Mouse (Mus musculus): ENCODE data around the gene Tbc1d8b. TPM values are rescaled to one million over a fixed set of nuclear protein-coding genes. Genes with fewer than 3 reads are reported as not detected.
A peak's percentile ranks its signal among the peaks of the same experiment; 100 is the strongest.

The Tbc1d8b gene
- total RNA-seq (2012; rRNA removed) (1.6 and 1.8 TPM in 2 replicates), total RNA-seq (2014; rRNA removed) (2.3 and 3.1 TPM in 2 replicates), polyA plus RNA-seq (2012; ENCODE audit: insufficient read length, low read depth) (2.1 and 2.2 TPM in 2 replicates)

DNA sequence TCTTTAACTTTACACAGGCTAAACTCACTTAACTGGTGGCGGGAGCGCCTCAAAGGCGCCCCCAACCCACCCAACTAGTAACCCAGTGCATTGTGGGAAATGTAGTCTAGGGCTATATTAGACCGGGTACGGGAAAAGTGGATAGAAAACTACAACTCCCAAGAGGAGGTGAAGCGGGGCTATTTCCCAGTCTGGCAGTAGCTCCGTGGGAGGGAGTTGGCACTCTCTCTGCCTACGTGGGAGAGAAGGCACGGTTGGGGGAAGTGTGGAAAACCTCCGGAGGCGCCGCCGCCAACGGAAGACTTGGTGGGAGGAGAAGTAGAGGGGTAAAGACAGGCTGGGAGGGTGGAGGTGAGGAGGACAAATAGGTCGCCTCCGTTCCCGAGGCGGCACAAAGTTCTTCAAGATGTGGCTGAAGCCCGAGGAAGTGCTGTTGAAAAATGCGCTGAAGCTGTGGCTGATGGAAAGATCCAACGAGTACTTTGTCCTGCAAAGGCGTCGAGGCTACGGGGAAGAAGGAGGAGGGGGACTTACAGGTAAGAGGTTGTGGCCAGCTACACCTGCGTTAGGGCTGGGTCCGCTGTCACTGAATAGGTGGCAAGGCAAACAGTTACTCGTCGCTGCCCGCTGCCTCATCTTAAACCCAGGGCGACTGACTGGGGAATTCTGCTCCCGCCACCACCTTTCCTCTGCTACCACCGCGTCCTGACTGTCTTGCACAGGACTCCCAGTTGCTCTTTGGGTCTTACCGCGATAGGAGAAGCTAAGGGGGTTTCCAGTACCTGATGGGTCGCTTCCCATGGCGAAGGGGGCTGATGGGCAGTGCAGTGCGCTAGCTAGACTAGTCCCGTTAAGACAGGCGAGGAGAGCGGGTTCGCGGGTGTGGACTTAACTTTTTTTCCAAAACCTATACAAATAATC lies at the start of gene Tbc1d8b:
Tbc1d8b (plus strand) TSS at position 222 of the 921 bp plus-strand sequence.
- peak within 1 kb of the TSS; percentile 62 to 90 (median 66) for H3K4me3 ChIP-seq (replicated peaks in 1 of 3; ENCODE audit: low read depth in 2 of 3, low read length in 2 of 3, poor library complexity in 1 of 3)
- no peak within 1 kb of the TSS for H3K27ac ChIP-seq (ENCODE audit: insufficient read depth, low read depth)
- in situ Hi-C loops (cut with MboI; ENCODE audit: low pct_ligation_motif_present, low pct_unique_long_range_greater_than_20kb, low sequenced_read_pairs): loop anchor here (25.0 kb wide), 1 partner anchor 273 kb away; no protein-coding TSS in a partner anchor
- peak within 1 kb of the TSS; percentile 40 for H3K9ac ChIP-seq (ENCODE audit: insufficient read depth, low read depth)
- no peaks in the 10 kb centered on the region for H3K79me2 ChIP-seq (replicated peaks; ENCODE audit: control insufficient read depth, extremely low read depth, insufficient read depth, poor library complexity, severe bottlenecking)
- dilution Hi-C loops (cut with MboI; ENCODE audit: extremely low pct_ligation_motif_present, extremely low pct_unique_long_range_greater_than_20kb, low sequenced_read_pairs): no loop called here
- H3K4me1 ChIP-seq (ENCODE audit: control insufficient read depth in 1 of 2, insufficient read depth in 2 of 2): no peaks in the 10 kb centered on the region
- H3K4me2 ChIP-seq (ENCODE audit: insufficient read depth, low read depth, poor library complexity, severe bottlenecking): peak within 1 kb of the TSS; percentile 82; the same call in 1 of the 2 replicates
- H3K36me3 ChIP-seq (replicated peaks in 1 of 2; ENCODE audit: control insufficient read depth in 1 of 2, insufficient read depth in 1 of 2, low read length in 1 of 2): no peaks in the 10 kb centered on the region
- H3K9me3 ChIP-seq (replicated peaks; ENCODE audit: low read length): no peaks in the 10 kb centered on the region
- H3K27me3 ChIP-seq (replicated peaks): no peaks in the 10 kb centered on the region
- peak; percentile 75 for DNase-seq (ENCODE audit: extremely low read depth)
- TF ChIP-seq CHD1 (IDR thresholded peaks at IDR 0.05; ENCODE audit: low read depth, low read length) (no peak), USF1 (IDR thresholded peaks at IDR 0.05; ENCODE audit: low read depth, low read length) (no peak), MEF2A (IDR thresholded peaks at IDR 0.05; ENCODE audit: borderline replicate concordance, low read depth, low read length) (no peak), HCFC1 (IDR thresholded peaks at IDR 0.05; ENCODE audit: low read depth, low read length) (peak; percentile 98), GABPA (IDR thresholded peaks at IDR 0.05; ENCODE audit: insufficient replicate concordance, low read depth, low read length) (peak; percentile 25; the same call in 1 of the 2 replicates), MAZ (IDR thresholded peaks at IDR 0.05; ENCODE audit: low read depth, low read length) (peak; percentile 97), USF2 (conservative IDR thresholded peaks at IDR 0.05; ENCODE audit: low read depth, low read length) (no peak), MAX (IDR thresholded peaks at IDR 0.05; ENCODE audit: low read length) (no peak), TCF12 (IDR thresholded peaks at IDR 0.05; ENCODE audit: low read depth, low read length) (peak; percentile 11; the same call in 1 of the 2 replicates), KAT2A (IDR thresholded peaks at IDR 0.05; ENCODE audit: insufficient replicate concordance, low read length) (peak; percentile 93; the same call in 1 of the 2 replicates), ELF1 (IDR thresholded peaks at IDR 0.05; ENCODE audit: low read depth, low read length) (peak; percentile 67; the same call in 1 of the 2 replicates), CTCF (conservative IDR thresholded peaks at IDR 0.05 in 1 of 2, IDR thresholded peaks at IDR 0.05 in 1 of 2; ENCODE audit: low read depth in 2 of 2, low read length in 2 of 2) (no peak), E2F4 (IDR thresholded peaks at IDR 0.05; ENCODE audit: insufficient replicate concordance, low read depth, low read length) (0 out of 2 replicates have a peak, but pooled peaks have one; percentile 51), NELFE (IDR thresholded peaks at IDR 0.05; ENCODE audit: low read depth, low read length) (no peak; the same call in 1 of the 2 replicates), NRF1 (IDR thresholded peaks at IDR 0.05; ENCODE audit: low read depth, low read length) (no peak), CHD2 (IDR thresholded peaks at IDR 0.05; ENCODE audit: low read length) (no peak), JUND (conservative IDR thresholded peaks at IDR 0.05; ENCODE audit: low read depth, low read length) (no peak), TBP (conservative IDR thresholded peaks at IDR 0.05; ENCODE audit: low read depth, low read length) (peak; percentile 10; the same call in 1 of the 2 replicates), RCOR1 (conservative IDR thresholded peaks at IDR 0.05; ENCODE audit: low read depth, low read length) (no peak), JUN (IDR thresholded peaks at IDR 0.05; ENCODE audit: insufficient read depth, low read depth, low read length) (no peak), ZC3H11A (IDR thresholded peaks at IDR 0.05; ENCODE audit: low read depth, low read length) (no peak), MAFK (IDR thresholded peaks at IDR 0.05; ENCODE audit: insufficient replicate concordance, low read length) (no peak), POLR2A (IDR thresholded peaks at IDR 0.05; ENCODE audit: low read depth, low read length) (peak; percentile 63), POLR2AphosphoS2 (IDR thresholded peaks at IDR 0.05; ENCODE audit: low read depth, low read length) (no peak), EP300 (IDR thresholded peaks at IDR 0.05; ENCODE audit: low read length) (no peak), RAD21 (IDR thresholded peaks at IDR 0.05; ENCODE audit: low read depth, low read length) (no peak), ZKSCAN1 (IDR thresholded peaks at IDR 0.05; ENCODE audit: borderline replicate concordance, low read depth, low read length) (no peak), SIN3A (IDR thresholded peaks at IDR 0.05; ENCODE audit: low read length) (no peak; the same call in 1 of the 2 replicates), SMC3 (IDR thresholded peaks at IDR 0.05; ENCODE audit: low read depth, low read length) (no peak), MXI1 (IDR thresholded peaks at IDR 0.05; ENCODE audit: low read depth, low read length) (no peak), BHLHE40 (IDR thresholded peaks at IDR 0.05; ENCODE audit: low read depth, low read length) (no peak), ETS1 (conservative IDR thresholded peaks at IDR 0.05; ENCODE audit: low read depth, low read length) (no peak), UBTF (IDR thresholded peaks at IDR 0.05; ENCODE audit: low read depth, low read length) (no peak), MYC (IDR thresholded peaks at IDR 0.05; ENCODE audit: low read depth, low read length) (no peak), ZMIZ1 (IDR thresholded peaks at IDR 0.05; ENCODE audit: low read depth, low read length) (peak; percentile 70; the same call in 1 of the 2 replicates), ZNF384 (IDR thresholded peaks at IDR 0.05; ENCODE audit: low read depth, low read length) (no peak), IRF4 (IDR thresholded peaks at IDR 0.05; ENCODE audit: low read depth, low read length) (peak; percentile 34; the same call in 1 of the 2 replicates)
